Mouse (Mus musculus): ENCODE results near the gene Lsmem1.

- TF ChIP-seq POLR2A (IDR thresholded peaks at IDR 0.05; ENCODE audit: borderline replicate concordance, extremely low read depth, insufficient read depth, insufficient read length, poor library complexity, severe bottlenecking) (no peak), CTCF (IDR thresholded peaks at IDR 0.05; ENCODE audit: borderline replicate concordance, extremely low read depth, insufficient read depth, insufficient read length) (no peak)
Measured at GRCm38 (mm10) chr12:40247384-40247783, 48.1 kb upstream of the Lsmem1 start.

Data from brain, embryonic 14.5 days (tissue).